Mouse (Mus musculus) frontal cortex, postnatal 14 days (tissue): ENCODE results near the gene Med9.
A peak's percentile ranks its signal among the peaks of the same experiment; 100 is the strongest.
"Not testable (repeated sequence)": the region's sequence is repeated elsewhere in the genome, so short reads cannot be mapped to it uniquely, and the experiment has no call there.

Source experiments
- DNase-seq, 2 experiments: peaks; one replicate each; pipeline ENCODE4 v3.0.0; 2022; ENCODE audit warnings: low spot score in 2 of 2

Gene Med9

GRCm38 (mm10) chr11:59944855-59945254, 3.2 kb upstream of the Med9 start:
- DNase-seq = not testable (repeated sequence)

- no peak for DNase-seq
Measured at GRCm38 (mm10) chr11:59948401-59948767, 378 bp downstream of the Med9 start.

DNA sequence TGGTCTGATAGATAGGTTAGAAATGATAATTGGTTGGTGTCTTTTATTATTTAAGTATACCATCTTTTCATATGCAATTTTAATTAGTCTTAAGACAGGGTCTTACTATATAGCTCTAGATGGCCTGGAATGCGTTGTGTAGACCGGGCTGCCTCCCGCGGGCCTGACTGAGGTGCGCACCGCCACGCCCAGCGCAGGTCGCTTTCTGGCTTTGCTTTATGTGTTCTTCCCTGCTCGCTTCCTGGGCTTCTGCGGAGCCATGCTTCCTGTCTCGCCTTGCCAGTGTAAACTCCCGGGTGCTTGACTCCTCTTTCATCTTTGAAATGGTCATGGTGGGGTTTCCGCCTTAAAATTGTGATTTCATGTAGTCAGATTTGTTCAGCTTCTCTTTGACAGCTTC, 4.9 kb downstream of the Med9 start:
- DNase-seq = no peak

- DNase-seq = no peak
Measured at GRCm38 (mm10) chr11:59956749-59957148, 8.7 kb downstream of the Med9 start.

GRCm38 (mm10) chr11:59959453-59959852, 11.4 kb downstream of the Med9 start:
- no peak for DNase-seq

- no peak for DNase-seq
Measured at GRCm38 (mm10) chr11:59960476-59961337, 12.7 kb downstream of the Med9 start.

DNA sequence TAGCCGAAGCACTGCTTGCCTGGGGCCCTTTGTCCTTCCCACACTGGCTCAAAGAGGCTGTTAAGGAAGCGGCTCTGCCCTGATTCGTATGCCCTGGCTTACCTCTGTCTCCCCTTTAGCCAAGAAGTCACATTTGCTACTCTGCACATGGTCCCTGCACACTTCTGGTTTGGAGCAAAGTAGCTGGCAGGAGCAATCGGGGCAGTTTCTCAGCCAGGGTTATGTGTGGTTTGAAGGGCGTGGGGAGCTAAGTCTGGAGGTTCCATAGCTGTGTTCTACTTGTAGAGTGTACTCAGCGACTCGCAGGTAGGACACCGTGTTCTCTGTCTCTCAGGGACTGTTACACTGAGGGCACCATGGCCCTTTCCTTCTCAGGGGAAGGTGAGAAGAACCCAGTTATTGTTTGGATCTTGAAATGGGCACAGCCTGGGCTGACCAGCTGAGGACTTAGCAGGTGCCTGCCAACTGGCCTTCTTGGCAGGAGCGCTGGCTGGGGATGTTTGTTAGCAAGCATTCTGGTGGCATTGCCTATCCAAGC, 13.4 kb downstream of the Med9 start:
- DNase-seq = no peak

GRCm38 (mm10) chr11:59962590-59962989, 14.6 kb downstream of the Med9 start:
- no peak for DNase-seq

GRCm38 (mm10) chr11:59963364-59964162, 15.6 kb downstream of the Med9 start:
- DNase-seq = peak in 1 of 2 experiments; percentile 17

GRCm38 (mm10) chr11:59964163-59964758, 16.3 kb downstream of the Med9 start:
- DNase-seq = peak in 1 of 2 experiments; percentile 33

DNA sequence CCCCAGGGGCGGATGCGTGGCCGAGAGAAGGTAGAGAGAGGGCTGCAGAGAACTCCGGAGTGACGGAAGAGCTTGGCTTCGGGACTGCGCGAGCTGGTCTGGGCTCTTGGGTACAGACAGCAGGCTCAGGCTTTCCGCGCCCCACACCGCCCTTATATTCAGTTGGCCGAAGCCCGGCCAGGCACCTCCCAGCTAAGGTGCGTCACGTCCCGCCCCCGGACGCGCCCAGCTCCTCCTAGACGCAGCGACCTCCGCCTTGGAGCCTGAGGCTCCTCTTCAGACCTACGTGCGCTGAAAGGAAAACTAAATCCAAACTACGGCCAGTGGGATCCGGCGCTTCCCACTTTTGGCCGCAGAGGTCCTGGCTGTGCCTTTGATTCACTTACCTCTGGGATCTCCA, 16.8 kb downstream of the Med9 start, which contains the start of gene Rasd1:
Gene Rasd1 (minus strand): TSS at position 127 of the 400 bp plus-strand sequence.
- peak; percentile 27 to 28 for DNase-seq

DNA sequence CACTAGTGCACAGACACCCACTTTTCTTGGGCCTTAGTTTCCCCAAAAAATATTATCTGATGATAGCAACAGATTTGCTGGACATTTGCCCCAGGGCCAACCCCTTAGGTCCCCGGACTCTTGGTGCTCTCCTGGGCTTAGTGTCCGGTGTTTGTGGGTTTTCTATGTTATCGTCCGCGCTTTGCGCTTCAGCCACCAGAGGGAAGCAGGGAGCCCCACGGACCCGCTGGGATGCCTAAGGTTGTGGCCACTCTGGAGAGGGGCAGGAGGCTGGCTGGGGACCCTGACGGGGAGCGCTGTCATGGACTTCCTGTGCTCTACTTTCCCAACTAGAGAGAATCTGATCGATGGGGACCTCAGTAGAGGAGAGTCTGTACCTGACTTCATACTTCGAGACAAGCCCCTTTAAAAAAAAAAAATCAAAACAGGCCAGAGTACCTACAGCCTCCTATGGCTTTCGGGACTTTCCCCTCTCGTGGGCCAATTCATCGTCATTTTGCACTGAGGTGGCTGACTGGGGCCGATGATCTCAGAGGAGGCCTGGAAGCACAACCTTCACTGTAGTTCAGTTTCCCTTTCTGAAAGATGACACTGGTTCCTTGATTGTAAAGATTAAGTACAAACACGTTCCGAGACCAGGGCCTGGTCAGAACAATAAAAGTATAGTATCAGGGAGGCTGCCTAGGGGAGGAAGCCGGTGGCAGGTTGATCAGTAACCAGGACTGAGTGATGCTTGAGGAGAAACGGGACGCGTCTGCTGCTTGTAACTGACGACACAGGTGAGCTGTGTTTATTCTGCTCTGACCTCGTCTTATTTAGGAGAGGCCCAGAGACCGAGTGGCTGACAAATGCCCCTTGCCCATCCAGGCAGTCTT, 17.5 kb downstream of the Med9 start:
- DNase-seq = peak; percentile 52 to 75

DNA sequence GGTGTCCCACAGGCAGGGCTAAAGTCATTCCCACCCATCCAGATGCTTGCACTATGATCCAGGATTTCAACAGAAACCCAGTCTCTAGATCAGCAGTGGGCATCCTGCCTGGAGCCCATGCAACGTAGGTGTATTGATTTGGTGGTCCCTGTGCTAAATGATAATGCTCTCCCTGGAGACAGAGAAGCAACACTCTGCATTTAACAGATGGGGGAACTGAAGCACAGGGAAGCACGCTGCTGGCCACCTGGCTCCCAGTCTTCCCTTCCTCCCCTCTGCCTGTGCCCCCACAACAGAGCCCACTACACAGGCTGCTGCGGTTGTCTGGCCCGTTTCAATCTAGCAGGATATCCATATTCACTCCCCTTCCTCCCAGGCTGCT, 18.1 kb downstream of the Med9 start:
- no peak for DNase-seq

DNA sequence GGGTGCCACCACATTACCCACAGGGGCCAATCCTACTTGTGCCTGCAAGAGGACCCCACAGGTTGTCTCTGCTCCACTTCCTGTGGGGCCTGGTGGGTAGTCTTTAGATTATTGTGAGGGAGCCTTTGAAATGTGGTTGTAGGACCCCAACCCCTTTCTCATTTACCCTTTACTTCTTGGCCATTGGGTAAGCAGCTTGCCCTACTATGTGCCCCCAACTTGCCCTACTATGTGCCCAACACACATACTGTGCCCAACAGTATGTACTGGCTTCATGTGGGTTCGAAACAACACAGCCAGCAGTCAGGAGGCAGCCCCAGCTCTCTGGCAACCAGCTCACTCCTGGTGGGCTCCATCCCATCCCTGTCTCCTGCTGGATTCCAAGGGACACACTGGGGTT, 19.8 kb downstream of the Med9 start:
- no peak for DNase-seq

- no peak for DNase-seq
Measured at GRCm38 (mm10) chr11:59970780-59971179, 22.8 kb downstream of the Med9 start.

DNA sequence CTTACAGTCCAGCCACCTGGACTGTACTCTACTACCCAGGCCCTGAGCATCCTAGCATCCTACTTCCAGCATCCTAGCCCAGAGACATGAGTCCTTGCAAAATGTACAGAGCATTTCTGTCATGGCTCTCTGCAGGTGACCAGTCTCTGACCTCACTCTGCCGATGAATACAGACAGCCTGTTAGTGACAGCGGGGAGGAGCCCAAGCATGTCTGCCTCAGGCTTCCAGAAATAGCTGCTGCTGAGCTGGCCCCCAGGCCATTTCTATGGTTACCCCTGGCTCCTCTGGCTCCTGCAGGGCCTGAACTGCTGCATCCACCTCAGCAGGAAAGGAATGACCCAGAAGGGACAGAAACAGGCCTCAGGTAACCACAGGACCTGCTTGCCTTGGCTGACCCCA, 23.7 kb downstream of the Med9 start:
- no peak for DNase-seq

DNA sequence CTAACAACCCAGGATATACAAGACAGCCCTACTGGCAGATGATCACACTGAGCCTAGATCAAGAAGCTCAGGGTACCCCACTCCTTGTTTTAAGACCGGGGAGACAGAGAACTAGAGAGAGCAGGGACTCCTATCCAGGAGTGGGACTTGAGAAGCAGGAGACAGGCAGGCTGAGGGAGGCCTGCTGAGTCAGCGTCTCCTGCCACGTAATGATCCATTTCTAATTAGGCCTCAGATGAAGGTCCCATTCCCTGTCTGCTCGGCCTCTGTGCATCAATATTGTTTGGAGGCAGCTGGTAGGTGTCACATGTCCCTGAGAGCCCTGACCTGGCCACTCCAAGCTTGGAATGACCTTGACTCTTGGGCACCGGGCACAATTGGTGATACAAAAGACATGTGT, 25.4 kb downstream of the Med9 start:
- no peak for DNase-seq

DNA sequence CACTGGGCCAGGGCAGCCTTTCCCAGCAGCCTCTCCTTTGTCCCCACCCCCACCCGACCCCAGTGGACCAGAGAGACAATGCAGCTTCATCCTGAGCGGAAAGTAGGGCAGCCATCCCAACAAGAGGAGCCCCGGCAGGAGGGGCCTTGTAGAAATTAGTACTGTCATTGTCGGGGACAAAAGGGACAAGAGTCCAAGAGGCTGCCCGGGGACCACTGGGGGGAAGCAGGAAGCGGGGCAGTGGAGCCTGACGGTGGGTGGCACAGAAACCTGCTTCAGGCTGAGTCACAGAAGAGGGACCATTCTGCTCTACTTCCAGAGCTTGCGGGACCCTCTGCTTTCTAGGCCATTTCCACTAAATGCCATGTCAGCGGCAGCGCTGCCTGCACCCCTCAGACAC, 27.2 kb downstream of the Med9 start:
- no peak for DNase-seq

DNA sequence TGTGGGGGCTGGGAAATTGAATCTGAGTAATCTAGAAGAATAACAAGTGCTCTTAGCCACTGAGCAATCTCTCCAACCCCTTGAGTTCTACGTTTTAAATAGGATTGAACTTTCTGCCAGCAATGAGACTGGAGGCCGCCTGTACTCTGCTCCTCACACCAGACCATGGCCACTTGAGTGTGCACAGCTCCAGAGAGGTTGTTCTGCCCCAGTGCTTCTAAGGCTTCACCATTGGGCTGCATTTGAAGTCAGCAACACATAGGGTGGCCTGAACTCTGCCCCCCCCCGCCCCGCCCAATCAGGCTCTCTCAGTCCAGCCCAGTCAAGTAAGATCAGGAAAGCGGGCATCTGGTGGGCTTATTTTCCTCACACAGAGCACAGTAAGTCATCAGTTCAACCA, 29.8 kb downstream of the Med9 start:
- DNase-seq = no peak

GRCm38 (mm10) chr11:59989406-59989805, 41.4 kb downstream of the Med9 start:
- no peak for DNase-seq

DNA sequence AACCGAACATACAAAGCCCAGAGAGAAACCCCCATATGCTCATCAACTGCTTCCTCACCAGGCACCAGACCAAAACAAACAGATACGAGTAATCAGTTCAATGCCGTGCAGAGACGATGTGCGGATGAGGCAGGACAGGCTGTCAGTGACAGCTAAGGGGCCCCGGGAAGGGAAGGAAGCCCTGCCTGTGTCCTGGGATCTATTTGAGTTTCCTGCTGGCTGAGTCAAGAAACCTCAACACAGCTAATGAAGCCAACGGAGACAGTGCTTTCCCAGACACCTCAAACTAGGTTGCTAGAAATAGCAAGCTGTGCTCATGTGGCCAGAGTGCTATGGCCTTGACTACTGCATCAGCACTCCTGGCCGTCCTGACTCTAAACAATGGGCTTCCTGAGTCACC, 43.4 kb downstream of the Med9 start:
- DNase-seq = no peak
